Mouse (Mus musculus) cerebellum, adult 2 months (tissue): ENCODE results near the gene Tsen54.

Source experiments
- CTCF ChIP-seq: fragments of 200-500 bp; IDR thresholded peaks from 2 replicates; pipeline ENCODE4 v1.5.1; 2011; ENCODE audit warnings: low read depth, mild to moderate bottlenecking, control low read depth, low read length, moderate library complexity, borderline replicate concordance; ENCODE audit not compliant: insufficient read depth
- POLR2A ChIP-seq: fragments of 200-500 bp; IDR thresholded peaks from 2 replicates; pipeline ENCODE4 v1.6.1; 2011; ENCODE audit warnings: low read length, control low read depth, borderline replicate concordance; ENCODE audit not compliant: insufficient read depth

DNA sequence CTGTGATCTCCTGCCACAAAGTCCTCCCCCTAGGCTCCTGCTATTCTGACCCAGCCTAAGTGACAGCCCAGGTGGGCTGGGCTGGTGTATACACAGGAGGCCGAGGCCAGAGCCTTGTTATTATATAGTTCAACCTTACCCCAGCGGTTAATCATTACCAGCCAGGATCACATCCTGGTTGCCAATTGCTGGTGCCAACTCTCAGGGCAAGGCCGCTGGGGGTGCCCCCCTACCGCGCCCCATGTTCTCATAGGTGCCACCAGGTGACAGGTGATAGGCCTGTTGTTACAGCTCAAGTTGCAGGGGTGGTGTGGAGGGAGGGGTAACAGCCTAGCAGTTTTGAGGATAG lies 29.3 kb downstream of the Tsen54 start:
- TF ChIP-seq CTCF (no peak), POLR2A (no peak)
